ENCODE assay signal across 10 mouse cellular contexts in genomic region chr9:89079637-89080036, GRCm38 (mm10). TPM values are rescaled to one million over a fixed set of nuclear protein-coding genes. Genes with fewer than 3 reads are reported as not detected.
DNase-seq lines count a peak whose midpoint lies in the region; ATAC-seq and TF ChIP-seq lines count a peak whose summit lies in the region.
"Not testable (repeated sequence)": the region's sequence is repeated elsewhere in the genome, so short reads cannot be mapped to it uniquely, and the experiment has no call there.
"Had no signal": no experiment of that assay in that cellular context is flagged by ENCODE, and none has a peak within 500 bp of the region (broad histone marks: within the 10 kb centered on the region; RNA-seq: fewer than 3 reads in every experiment).

No protein-coding gene starts in this region.

- 63% methylated on average over 10 of the region's 10 CpGs for WGBS in intestine, embryonic 16.5 days
- WGBS in kidney, embryonic 14.5 days, result 34% methylated on average over 10 of the region's 10 CpGs
- WGBS in kidney, embryonic 15.5 days, result 45% methylated on average over 10 of the region's 10 CpGs
- WGBS in kidney, embryonic 16.5 days, result 38% methylated on average over 10 of the region's 10 CpGs
- WGBS in kidney, postnatal 0 days, result 28% methylated on average over 10 of the region's 10 CpGs

- not testable (repeated sequence) for H3K4me1 ChIP-seq in intestine, embryonic 16.5 days (ENCODE audit: control insufficient read depth, insufficient read depth, low read length); kidney, embryonic 14.5 days (ENCODE audit: control insufficient read depth, insufficient read depth, low read length); kidney, embryonic 15.5 days; kidney, embryonic 16.5 days (ENCODE audit: insufficient read depth, low read length); kidney, postnatal 0 days (replicated peaks; ENCODE audit: insufficient read depth, low read length)

- not testable (repeated sequence) for H3K9ac ChIP-seq in intestine, embryonic 16.5 days (ENCODE audit: low read depth, low read length); kidney, embryonic 14.5 days (ENCODE audit: low read depth, low read length); kidney, embryonic 15.5 days; kidney, embryonic 16.5 days (replicated peaks; ENCODE audit: low read length); kidney, postnatal 0 days (ENCODE audit: low read depth, low read length)

- TF ChIP-seq CTCF in kidney, postnatal 0 days (IDR thresholded peaks at IDR 0.05; ENCODE audit: low read depth), result not testable (repeated sequence)

- DNase-seq in kidney, postnatal 0 days (ENCODE audit: low spot score), result peak; percentile 1

- H3K4me3 ChIP-seq in intestine, embryonic 16.5 days (ENCODE audit: low read length); kidney, embryonic 14.5 days (ENCODE audit: low read length); kidney, embryonic 15.5 days (replicated peaks); kidney, embryonic 16.5 days (ENCODE audit: low read length); kidney, postnatal 0 days (replicated peaks; ENCODE audit: low read depth, low read length): not testable (repeated sequence)

- H3K27me3 ChIP-seq in intestine, embryonic 16.5 days (replicated peaks; ENCODE audit: control insufficient read depth, insufficient read depth, low read length); kidney, embryonic 14.5 days (ENCODE audit: control insufficient read depth, insufficient read depth, low read length); kidney, embryonic 15.5 days; kidney, embryonic 16.5 days (ENCODE audit: insufficient read depth, low read length); kidney, postnatal 0 days (ENCODE audit: insufficient read depth, low read length): not testable (repeated sequence)

- not testable (repeated sequence) for H3K4me2 ChIP-seq in intestine, embryonic 16.5 days (ENCODE audit: low read depth, low read length); kidney, embryonic 14.5 days (replicated peaks; ENCODE audit: low read depth, low read length); kidney, embryonic 15.5 days; kidney, embryonic 16.5 days (replicated peaks; ENCODE audit: low read depth, low read length); kidney, postnatal 0 days (ENCODE audit: low read length)

- H3K36me3 ChIP-seq in intestine, embryonic 16.5 days (ENCODE audit: control insufficient read depth, insufficient read depth, low read length); kidney, embryonic 14.5 days (ENCODE audit: control insufficient read depth, insufficient read depth, low read length); kidney, embryonic 15.5 days; kidney, embryonic 16.5 days (ENCODE audit: insufficient read depth, low read length); kidney, postnatal 0 days (ENCODE audit: insufficient read depth, low read length): not testable (repeated sequence)

- H3K9me3 ChIP-seq in intestine, embryonic 16.5 days (ENCODE audit: control insufficient read depth, low read length); kidney, embryonic 14.5 days (ENCODE audit: control insufficient read depth, low read length); kidney, embryonic 15.5 days (replicated peaks); kidney, embryonic 16.5 days (ENCODE audit: low read length); kidney, postnatal 0 days (replicated peaks; ENCODE audit: low read length): not testable (repeated sequence)

- ATAC-seq in intestine, embryonic 16.5 days, result peak; percentile 56; the same call in 1 of the 2 replicates
- peak; percentile 66; the same call in 1 of the 2 replicates for ATAC-seq in kidney, embryonic 14.5 days (ENCODE audit: low FRiP score, low TSS enrichment)
- ATAC-seq in kidney, embryonic 15.5 days (replicated peaks; ENCODE audit: low FRiP score), result peak; percentile 74
- ATAC-seq in kidney, embryonic 16.5 days (ENCODE audit: low FRiP score, low TSS enrichment), result peak; percentile 54; the same call in 1 of the 2 replicates
- not testable (repeated sequence) for ATAC-seq in kidney, postnatal 0 days (replicated peaks; ENCODE audit: low FRiP score, low read depth)

- H3K27ac ChIP-seq in intestine, embryonic 16.5 days (ENCODE audit: low read length); kidney, embryonic 14.5 days (ENCODE audit: low read depth, low read length); kidney, embryonic 15.5 days; kidney, embryonic 16.5 days (ENCODE audit: low read length); kidney, postnatal 0 days: not testable (repeated sequence)

RNA-seq across cellular contexts. Expression of gene Trim43b, which starts 13.0 kb away (rescaled TPM):
- not detected in 2 replicates for polyA plus RNA-seq in intestine, embryonic 16.5 days (2015; fragmentation: Nextera tagmentation; extraction: Ambion mirVana)
- polyA plus RNA-seq in kidney, embryonic 14.5 days (2014; fragmentation: Nextera tagmentation; extraction: Ambion mirVana), result not detected in 2 replicates
- polyA plus RNA-seq in kidney, embryonic 15.5 days (2015; fragmentation: Nextera tagmentation; extraction: Ambion mirVana), result not detected in 2 replicates
- not detected in 2 replicates for polyA plus RNA-seq in kidney, embryonic 16.5 days (2015; fragmentation: Nextera tagmentation; extraction: Ambion mirVana)
- polyA plus RNA-seq in kidney, postnatal 0 days (2015; fragmentation: Nextera tagmentation; extraction: Ambion mirVana), result not detected in 2 replicates
- polyA plus RNA-seq: adrenal gland, adult 2 months; brain, embryonic 14.5 days; C2C12; CD4-positive, CD25-positive, alpha-beta regulatory T cell, adult 4 months; G1E had no signal
